Mouse (Mus musculus): ENCODE data around the gene Pold2. TPM values are rescaled to one million over a fixed set of nuclear protein-coding genes. Genes with fewer than 3 reads are reported as not detected.

Pold2 gene
- polyA plus RNA-seq, 1 experiment from 2014 or later = 137 TPM

DNA sequence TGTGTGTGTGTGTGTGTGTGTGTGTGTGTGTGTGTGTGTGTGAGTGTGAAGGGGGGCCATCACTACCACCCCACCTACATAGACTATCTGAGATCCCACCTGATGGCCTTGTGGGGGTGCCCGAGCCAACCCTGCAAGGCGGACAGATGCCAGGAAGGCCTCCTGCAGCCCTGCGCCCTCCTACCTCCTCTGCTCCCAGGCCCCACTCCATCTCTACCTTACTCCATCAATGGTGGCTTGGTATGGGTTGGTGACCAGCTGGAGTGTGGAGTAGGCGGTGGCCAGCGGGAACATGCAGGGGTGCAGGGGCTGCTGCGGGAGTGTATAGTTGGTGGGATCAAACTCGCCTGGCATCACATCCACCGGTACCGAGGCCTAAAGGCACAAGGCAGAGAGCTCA lies 4.9 kb downstream of the Pold2 start:
- Histone ChIP-seq H3K4me3 (ENCODE audit: low read depth, low read length) (no peak overlapping the region), H3K4me2 (ENCODE audit: low read length) (no peak overlapping the region), H3K9me3 (ENCODE audit: control insufficient read depth, low read length) (no peaks in the 10 kb centered on the region), H3K4me1 (replicated peaks; ENCODE audit: control insufficient read depth, insufficient read depth, low read length) (peaks cover 8% of the 10 kb centered on the region; the same call in 1 of the 2 replicates), H3K27ac (ENCODE audit: low read depth) (no peak overlapping the region), H3K9ac (ENCODE audit: low read length) (no peak overlapping the region), H3K27me3 (replicated peaks; ENCODE audit: control insufficient read depth, insufficient read depth, low read length) (no peaks in the 10 kb centered on the region), H3K36me3 (ENCODE audit: control insufficient read depth, insufficient read depth, low read length) (peaks cover 77% of the 10 kb centered on the region)
- WGBS = 91% methylated on average over 9 of the region's 9 CpGs
- DNase-seq (ENCODE audit: low spot score) (no peak), ATAC-seq (replicated peaks; ENCODE audit: low FRiP score, low TSS enrichment, low read depth) (no peak)

DNA sequence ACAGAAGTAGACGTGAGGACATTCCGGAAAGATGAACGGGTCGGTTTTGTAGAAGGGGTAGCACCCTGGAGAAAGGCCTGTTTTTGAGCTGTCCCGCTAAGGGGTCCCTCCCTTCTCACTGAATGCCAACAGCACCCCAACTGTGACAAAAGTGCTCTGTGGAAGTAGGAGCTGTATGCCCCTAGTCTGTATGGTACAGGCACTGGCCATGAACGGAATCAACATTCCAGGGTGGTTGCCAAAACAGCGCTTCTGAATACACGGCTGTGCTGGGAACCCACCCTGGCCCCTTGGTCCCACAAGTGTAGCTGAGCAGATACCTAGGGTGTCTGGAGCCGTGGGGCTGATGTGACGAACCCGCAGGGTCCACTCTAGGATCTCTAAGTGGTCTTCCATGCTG lies 5.4 kb downstream of the Pold2 start:
- Histone ChIP-seq H3K36me3 (ENCODE audit: control insufficient read depth, insufficient read depth, low read length) (peaks cover 81% of the 10 kb centered on the region), H3K4me2 (ENCODE audit: low read length) (no peak overlapping the region)
- ATAC-seq (replicated peaks; ENCODE audit: low FRiP score, low TSS enrichment, low read depth) = no peak

DNA sequence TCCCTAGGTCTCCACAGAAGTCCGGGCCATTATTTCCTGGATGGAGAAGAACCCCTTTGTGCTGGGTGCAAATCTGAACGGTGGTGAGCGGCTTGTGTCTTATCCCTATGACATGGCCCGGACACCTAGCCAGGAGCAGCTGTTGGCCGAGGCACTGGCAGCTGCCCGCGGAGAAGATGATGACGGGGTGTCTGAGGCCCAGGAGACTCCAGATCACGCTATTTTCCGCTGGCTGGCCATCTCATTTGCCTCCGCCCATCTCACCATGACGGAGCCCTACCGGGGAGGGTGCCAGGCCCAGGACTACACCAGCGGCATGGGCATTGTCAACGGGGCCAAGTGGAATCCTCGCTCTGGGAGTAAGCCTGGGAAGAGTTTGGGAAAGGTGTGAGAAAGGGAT lies 8.0 kb downstream of the Pold2 start:
- DNase-seq (ENCODE audit: low spot score) = no peak
- Histone ChIP-seq H3K4me3 (ENCODE audit: low read depth, low read length) (no peak overlapping the region), H3K27me3 (replicated peaks; ENCODE audit: control insufficient read depth, insufficient read depth, low read length) (no peaks in the 10 kb centered on the region), H3K9ac (ENCODE audit: low read length) (no peak overlapping the region), H3K9me3 (ENCODE audit: control insufficient read depth, low read length) (no peaks in the 10 kb centered on the region), H3K27ac (ENCODE audit: low read depth) (no peak overlapping the region), H3K4me2 (ENCODE audit: low read length) (no peak overlapping the region), H3K36me3 (ENCODE audit: control insufficient read depth, insufficient read depth, low read length) (peaks cover 77% of the 10 kb centered on the region), H3K4me1 (replicated peaks; ENCODE audit: control insufficient read depth, insufficient read depth, low read length) (no peaks in the 10 kb centered on the region)
- ATAC-seq (replicated peaks; ENCODE audit: low FRiP score, low TSS enrichment, low read depth) = no peak
- WGBS = 88% methylated on average over 16 of the region's 16 CpGs

More for the DNA sequence above, 5.4 kb downstream of the Pold2 start:
- Histone ChIP-seq H3K9me3 (ENCODE audit: control insufficient read depth, low read length) (no peaks in the 10 kb centered on the region), H3K4me1 (replicated peaks; ENCODE audit: control insufficient read depth, insufficient read depth, low read length) (peaks cover 8% of the 10 kb centered on the region; the same call in 1 of the 2 replicates), H3K9ac (ENCODE audit: low read length) (no peak overlapping the region), H3K4me3 (ENCODE audit: low read depth, low read length) (no peak overlapping the region), H3K27me3 (replicated peaks; ENCODE audit: control insufficient read depth, insufficient read depth, low read length) (no peaks in the 10 kb centered on the region), H3K27ac (ENCODE audit: low read depth) (no peak overlapping the region)
- DNase-seq (ENCODE audit: low spot score) = no peak
- WGBS = 93% methylated on average over 11 of the region's 11 CpGs

DNA sequence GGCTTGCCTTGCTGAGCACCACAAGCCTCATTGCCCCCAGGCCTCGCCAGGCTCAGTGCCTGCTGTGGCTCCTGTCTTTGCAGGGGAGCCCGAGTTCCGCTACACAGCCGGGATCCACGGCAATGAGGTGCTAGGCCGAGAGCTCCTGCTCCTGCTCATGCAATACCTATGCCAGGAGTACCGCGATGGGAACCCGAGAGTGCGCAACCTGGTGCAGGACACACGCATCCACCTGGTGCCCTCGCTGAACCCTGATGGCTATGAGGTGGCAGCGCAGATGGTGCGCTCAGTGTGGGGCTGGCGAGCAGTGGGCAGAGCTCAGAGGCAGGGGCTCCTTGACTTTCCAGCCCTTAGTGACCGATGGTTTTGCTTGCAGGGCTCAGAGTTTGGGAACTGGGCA lies 8.8 kb downstream of the Pold2 start:
- no peak overlapping the region for H3K4me3 ChIP-seq (ENCODE audit: low read depth, low read length)
- H3K9ac ChIP-seq (ENCODE audit: low read length) = no peak overlapping the region
- H3K4me2 ChIP-seq (ENCODE audit: low read length) = no peak overlapping the region
- peaks cover 70% of the 10 kb centered on the region for H3K36me3 ChIP-seq (ENCODE audit: control insufficient read depth, insufficient read depth, low read length)
- no peaks in the 10 kb centered on the region for H3K9me3 ChIP-seq (ENCODE audit: control insufficient read depth, low read length)
- H3K4me1 ChIP-seq (replicated peaks; ENCODE audit: control insufficient read depth, insufficient read depth, low read length) = no peaks in the 10 kb centered on the region
- no peak for ATAC-seq (replicated peaks; ENCODE audit: low FRiP score, low TSS enrichment, low read depth)
- DNase-seq (ENCODE audit: low spot score) = no peak
- 92% methylated on average over 16 of the region's 16 CpGs for WGBS
- H3K27ac ChIP-seq (ENCODE audit: low read depth) = no peak overlapping the region
- H3K27me3 ChIP-seq (replicated peaks; ENCODE audit: control insufficient read depth, insufficient read depth, low read length) = no peaks in the 10 kb centered on the region

DNA sequence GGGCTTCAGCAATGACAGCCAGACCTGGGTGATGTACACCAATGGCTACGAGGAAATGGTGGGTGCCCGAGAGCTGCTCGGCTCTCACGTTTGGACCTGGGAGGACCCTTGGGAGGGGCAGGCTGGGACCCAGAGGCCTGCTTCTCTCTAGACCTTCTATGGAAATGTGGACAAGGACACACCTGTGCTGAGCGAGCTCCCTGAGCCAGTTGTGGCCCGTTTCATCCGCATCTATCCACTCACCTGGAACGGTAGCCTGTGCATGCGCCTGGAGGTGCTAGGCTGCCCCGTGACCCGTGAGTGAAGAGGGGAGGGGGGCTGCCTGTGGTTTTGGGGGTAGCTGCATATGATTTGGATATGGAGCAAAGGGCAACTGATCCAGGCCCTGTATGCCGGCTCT lies 9.8 kb downstream of the Pold2 start:
- Histone ChIP-seq H3K36me3 (ENCODE audit: control insufficient read depth, insufficient read depth, low read length) (peaks cover 60% of the 10 kb centered on the region), H3K9me3 (ENCODE audit: control insufficient read depth, low read length) (no peaks in the 10 kb centered on the region), H3K4me1 (replicated peaks; ENCODE audit: control insufficient read depth, insufficient read depth, low read length) (no peaks in the 10 kb centered on the region), H3K27me3 (replicated peaks; ENCODE audit: control insufficient read depth, insufficient read depth, low read length) (no peaks in the 10 kb centered on the region), H3K9ac (ENCODE audit: low read length) (no peak overlapping the region), H3K27ac (ENCODE audit: low read depth) (no peak overlapping the region), H3K4me3 (ENCODE audit: low read depth, low read length) (no peak overlapping the region), H3K4me2 (ENCODE audit: low read length) (no peak overlapping the region)
- ATAC-seq (replicated peaks; ENCODE audit: low FRiP score, low TSS enrichment, low read depth) (no peak), DNase-seq (ENCODE audit: low spot score) (no peak)
- WGBS = 91% methylated on average over 12 of the region's 12 CpGs

DNA sequence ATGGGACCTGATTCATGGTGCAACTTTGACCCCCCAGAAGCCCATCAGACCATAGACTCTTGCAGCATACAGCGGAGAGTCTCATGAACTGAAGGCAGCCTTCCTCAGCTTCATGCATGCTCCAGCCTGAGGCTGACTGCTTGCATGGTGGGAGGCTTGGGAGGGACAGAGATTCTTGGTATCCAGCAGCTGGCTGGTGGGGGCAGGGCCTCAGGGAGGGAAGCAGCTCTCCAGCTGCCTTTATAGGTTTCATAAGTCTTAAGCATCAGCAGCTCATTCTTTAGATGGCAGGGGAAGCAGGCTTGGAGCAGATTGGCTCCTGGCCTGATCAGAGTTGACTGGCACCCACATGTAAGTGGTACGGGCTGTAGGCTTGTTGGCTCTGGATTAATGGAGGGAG lies 10.9 kb downstream of the Pold2 start:
- no peak overlapping the region for H3K4me3 ChIP-seq (ENCODE audit: low read depth, low read length)
- no peak overlapping the region for H3K9ac ChIP-seq (ENCODE audit: low read length)
- no peak overlapping the region for H3K4me2 ChIP-seq (ENCODE audit: low read length)
- DNase-seq (ENCODE audit: low spot score) (no peak), ATAC-seq (replicated peaks; ENCODE audit: low FRiP score, low TSS enrichment, low read depth) (peak; percentile 29; the same call in 1 of the 2 replicates)
- 71% methylated on average over 2 of the region's 2 CpGs for WGBS
- 0 out of 2 replicates have a peak, but pooled peaks cover 1% of the 10 kb centered on the region for H3K4me1 ChIP-seq (replicated peaks; ENCODE audit: control insufficient read depth, insufficient read depth, low read length)
- H3K36me3 ChIP-seq (ENCODE audit: control insufficient read depth, insufficient read depth, low read length) = peaks cover 48% of the 10 kb centered on the region
- no peak overlapping the region for H3K27ac ChIP-seq (ENCODE audit: low read depth)
- H3K9me3 ChIP-seq (ENCODE audit: control insufficient read depth, low read length) = no peaks in the 10 kb centered on the region
- H3K27me3 ChIP-seq (replicated peaks; ENCODE audit: control insufficient read depth, insufficient read depth, low read length) = no peaks in the 10 kb centered on the region

DNA sequence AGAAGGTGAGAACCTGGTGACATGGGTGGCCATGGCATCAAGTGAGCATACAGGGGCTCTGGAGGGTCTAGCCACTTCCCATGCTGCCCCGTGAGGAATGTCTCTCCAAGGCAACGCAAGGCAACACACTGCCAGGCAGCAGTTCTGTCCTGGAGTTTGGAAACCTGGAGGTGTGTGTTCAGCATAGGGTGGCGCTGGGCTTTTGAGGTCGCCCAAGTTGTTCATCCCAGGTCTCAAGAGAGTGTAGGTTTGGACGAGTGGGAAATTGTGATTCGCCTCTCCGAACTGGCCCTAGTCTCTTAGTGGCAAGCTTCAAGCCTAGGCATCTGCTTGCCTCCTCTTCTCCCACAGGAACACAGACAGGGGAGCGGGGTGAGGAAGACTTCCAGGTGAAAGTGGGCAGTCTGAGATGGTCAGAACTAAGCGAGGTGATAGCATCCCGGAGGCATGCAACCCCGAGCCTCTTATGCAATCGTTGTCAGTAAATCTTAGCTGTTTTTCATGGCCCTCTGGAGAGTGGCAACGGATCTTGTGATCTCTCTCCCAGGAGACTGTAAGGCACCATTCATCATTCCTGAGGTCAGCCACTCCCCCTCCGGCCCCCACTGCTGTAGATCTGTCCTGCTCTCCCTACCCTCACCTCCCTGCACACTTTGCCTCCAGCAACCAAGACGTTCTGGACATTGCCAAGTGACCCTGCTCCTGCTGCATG lies 15.5 kb downstream of the Pold2 start:
- peak overlapping the region; percentile 56 for H3K9ac ChIP-seq (ENCODE audit: low read length)
- H3K27me3 ChIP-seq (replicated peaks; ENCODE audit: control insufficient read depth, insufficient read depth, low read length) = no peaks in the 10 kb centered on the region; the same call in 1 of the 2 replicates
- DNase-seq (ENCODE audit: low spot score) (no peak), ATAC-seq (replicated peaks; ENCODE audit: low FRiP score, low TSS enrichment, low read depth) (no peak)
- H3K4me3 ChIP-seq (ENCODE audit: low read depth, low read length) = peak overlapping the region; percentile 43
- H3K9me3 ChIP-seq (ENCODE audit: control insufficient read depth, low read length) = no peaks in the 10 kb centered on the region; the same call in 1 of the 2 replicates
- WGBS = 11% methylated on average over 15 of the region's 15 CpGs
- H3K36me3 ChIP-seq (ENCODE audit: control insufficient read depth, insufficient read depth, low read length) = peaks cover 10% of the 10 kb centered on the region; the same call in 1 of the 2 replicates
- peaks cover 10% of the 10 kb centered on the region for H3K4me1 ChIP-seq (replicated peaks; ENCODE audit: control insufficient read depth, insufficient read depth, low read length)
- H3K4me2 ChIP-seq (ENCODE audit: low read length) = peak overlapping the region; percentile 74
- H3K27ac ChIP-seq (ENCODE audit: low read depth) = 0 out of 2 replicates have a peak overlapping the region, but pooled peaks have one; percentile 11

DNA sequence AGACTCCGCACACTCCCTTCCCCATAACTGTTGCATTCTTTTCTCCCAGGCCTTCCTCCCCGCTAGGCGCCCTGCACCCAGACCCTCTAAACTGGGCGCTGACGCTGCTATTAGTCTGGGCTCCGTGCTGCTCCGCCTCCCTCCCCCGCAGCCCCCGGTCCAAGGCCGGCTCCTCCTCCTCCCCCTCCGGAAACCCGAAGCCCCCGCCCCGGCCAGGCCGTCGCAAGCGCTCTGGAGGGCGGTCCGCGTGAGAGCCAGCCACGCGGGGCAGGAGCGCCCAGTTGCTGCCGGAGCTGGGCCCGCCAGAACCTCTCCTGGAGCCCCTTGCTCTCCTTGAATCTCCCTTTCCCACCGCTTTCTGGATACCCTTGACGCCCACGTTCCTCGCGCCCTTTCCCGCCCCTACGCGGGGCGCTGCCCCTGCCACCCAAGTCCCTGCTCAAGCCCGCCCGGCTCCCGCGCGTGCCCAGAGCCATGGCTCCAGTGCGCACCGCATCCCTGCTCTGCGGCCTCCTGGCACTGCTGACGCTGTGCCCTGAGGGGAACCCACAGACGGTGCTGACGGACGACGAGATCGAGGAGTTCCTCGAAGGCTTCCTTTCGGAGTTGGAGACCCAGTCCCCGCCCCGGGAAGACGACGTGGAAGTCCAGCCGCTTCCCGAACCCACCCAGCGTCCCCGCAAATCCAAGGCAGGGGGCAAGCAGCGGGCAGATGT lies 16.3 kb downstream of the Pold2 start, which contains the start of gene Aebp1:
TSS of gene Aebp1 (plus strand) at position 270 of the 716 bp plus-strand sequence.
- no peaks in the 10 kb centered on the region; the same call in 1 of the 2 replicates for H3K9me3 ChIP-seq (ENCODE audit: control insufficient read depth, low read length)
- H3K9ac ChIP-seq (ENCODE audit: low read length) = peak within 1 kb of the TSS; percentile 56
- 0 out of 2 replicates have a peak, but pooled peaks cover 10% of the 10 kb centered on the region for H3K36me3 ChIP-seq (ENCODE audit: control insufficient read depth, insufficient read depth, low read length)
- 0 out of 2 replicates have a peak within 1 kb of the TSS, but pooled peaks have one; percentile 11 for H3K27ac ChIP-seq (ENCODE audit: low read depth)
- H3K4me3 ChIP-seq (ENCODE audit: low read depth, low read length) = peak within 1 kb of the TSS; percentile 43
- 2% methylated on average over 59 of the region's 59 CpGs for WGBS
- H3K27me3 ChIP-seq (replicated peaks; ENCODE audit: control insufficient read depth, insufficient read depth, low read length) = no peaks in the 10 kb centered on the region; the same call in 1 of the 2 replicates
- peak within 1 kb of the TSS; percentile 74 for H3K4me2 ChIP-seq (ENCODE audit: low read length)
- H3K4me1 ChIP-seq (replicated peaks; ENCODE audit: control insufficient read depth, insufficient read depth, low read length) = peaks cover 10% of the 10 kb centered on the region
- peak; percentile 72 for DNase-seq (ENCODE audit: low spot score)
- peak; percentile 67 for ATAC-seq (replicated peaks; ENCODE audit: low FRiP score, low TSS enrichment, low read depth)

All from intestine, embryonic 14.5 days (tissue).